Mouse (Mus musculus) spleen, postnatal 10 days (tissue): ENCODE results near the gene Orm3.

Experiments used
- DNase-seq, 2 experiments: peaks; one replicate each; pipeline ENCODE4 v3.0.0; 2021 to 2022; ENCODE audit warnings: low spot score in 2 of 2

The Orm3 gene

DNA sequence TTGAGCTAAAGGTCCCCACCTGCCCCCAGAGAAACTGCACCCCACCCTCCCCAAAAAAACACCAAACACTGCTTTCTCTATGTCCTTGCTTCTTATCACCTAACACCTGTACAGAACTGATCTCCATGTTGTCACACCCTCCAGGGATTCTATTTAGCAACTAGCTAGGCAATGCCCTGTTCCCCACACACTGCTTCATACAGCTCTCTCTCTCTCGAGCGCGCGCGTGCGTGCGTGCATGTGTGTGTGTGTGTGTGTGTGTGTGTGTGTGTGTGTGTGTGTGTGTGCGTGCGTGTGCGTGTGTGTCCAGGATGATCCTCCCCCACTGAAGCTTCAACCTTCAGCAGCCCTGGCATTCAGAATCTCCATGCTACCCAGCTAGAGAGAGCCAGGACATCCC, 46.1 kb downstream of the Orm3 start:
- DNase-seq: no peak

DNA sequence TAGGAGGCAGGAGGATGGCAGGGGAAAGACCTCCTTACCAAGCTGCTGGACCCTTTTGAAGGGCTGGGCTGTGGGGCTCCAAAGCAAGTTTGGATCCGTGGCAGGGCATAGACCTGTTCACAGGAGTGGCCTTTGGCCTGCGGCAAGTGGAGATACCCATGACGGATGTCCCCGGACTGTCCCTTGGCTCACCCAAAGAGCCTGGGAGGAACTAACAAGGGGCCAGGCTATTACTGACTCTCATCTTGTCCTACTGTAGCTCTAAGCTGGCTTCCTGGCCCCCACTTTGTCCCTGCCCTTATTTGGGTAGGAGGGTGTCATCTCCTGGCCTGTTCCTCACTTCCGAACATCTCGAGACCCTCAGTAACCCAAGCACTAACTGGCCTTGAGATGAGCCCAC, 46.6 kb downstream of the Orm3 start:
- DNase-seq: peak in 1 of 2 experiments; percentile 47

DNA sequence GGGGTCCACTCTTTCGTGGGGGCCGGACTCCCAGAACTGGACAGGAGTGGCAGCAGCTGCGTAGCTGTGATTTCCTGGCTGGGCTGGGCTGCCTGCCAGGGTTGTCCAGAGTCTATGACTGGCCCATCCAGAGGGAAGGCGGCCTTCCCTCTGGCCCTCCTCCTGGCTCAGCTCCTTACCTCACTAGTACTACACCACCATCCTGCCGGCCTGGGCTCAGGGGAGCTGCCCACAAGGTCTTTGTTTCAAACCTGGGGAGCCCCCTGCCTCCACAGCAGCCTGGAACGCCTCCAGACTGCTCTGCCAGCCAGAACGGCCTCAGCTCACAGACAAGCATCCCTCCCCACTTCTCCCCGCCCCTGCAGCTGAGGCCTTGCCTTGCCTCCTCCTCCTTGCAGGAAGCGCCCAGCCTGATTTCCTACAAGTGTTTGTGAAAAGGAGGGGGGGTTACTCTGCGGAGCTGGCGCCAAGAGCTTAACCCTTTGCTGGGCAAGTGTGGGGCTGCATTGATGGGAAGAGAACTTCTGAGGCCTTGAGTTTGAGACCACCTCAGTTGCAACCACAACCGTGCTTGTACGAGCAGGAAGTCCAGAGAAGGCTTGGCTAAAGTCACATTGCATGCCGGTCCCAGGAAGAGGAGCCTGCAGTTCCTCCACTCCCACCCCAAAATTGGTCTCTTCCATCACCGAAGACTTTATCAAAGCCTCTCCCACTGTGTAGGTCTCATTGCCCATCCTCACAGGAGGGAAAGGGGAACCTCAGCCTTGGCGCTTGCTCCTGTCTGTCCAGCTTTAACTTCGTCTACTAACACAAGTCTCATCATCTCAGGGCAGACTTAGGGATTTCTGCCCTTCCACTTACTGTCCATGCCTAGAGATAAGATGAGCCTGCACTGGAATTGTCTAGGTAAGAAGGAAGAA, 47.3 kb downstream of the Orm3 start, which contains the start of gene Akna:
Gene Akna (minus strand): TSS at position 315 of the 920 bp plus-strand sequence.
- peak; percentile 60 to 79 for DNase-seq

DNA sequence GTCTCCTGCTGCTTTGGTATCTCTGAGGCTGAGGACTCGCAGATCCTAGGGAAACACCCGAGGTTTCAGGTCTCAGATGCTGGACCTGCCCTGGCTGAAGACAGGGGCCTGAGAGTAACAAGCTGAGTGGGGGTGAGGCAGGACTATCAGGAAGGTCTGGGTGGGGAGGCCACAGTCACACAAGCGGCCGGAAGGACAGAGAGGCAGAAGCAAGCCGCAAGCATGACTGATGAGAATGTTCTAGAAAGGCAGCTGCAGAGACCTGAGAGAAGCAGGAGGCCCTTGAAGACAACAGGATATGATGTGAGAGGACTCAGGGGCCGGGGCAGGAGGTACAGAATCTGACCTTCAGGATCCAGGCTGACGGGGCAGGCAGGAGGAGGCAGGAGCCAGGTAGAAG, 48.2 kb downstream of the Orm3 start:
- peak; percentile 45 to 70 for DNase-seq

DNA sequence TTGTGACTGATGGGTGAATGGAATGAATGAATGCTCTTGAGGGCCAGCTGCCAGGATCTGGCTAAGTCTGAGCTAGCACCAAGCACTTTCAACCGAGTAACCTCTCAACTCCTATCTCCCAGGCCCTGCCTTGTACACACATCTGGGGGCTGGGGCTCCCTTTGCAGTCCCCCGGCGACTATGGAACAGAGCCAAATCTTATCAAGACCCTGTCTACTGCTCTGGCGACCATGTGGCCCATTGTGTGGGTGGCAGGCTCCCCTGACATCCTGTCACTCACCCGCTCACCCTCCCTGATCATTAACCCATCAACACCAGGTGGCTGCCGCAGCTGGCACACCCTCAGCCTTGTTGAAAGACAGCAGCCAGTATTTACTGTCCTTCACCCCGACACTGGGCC, 49.1 kb downstream of the Orm3 start:
- peak; percentile 51 to 77 for DNase-seq

DNA sequence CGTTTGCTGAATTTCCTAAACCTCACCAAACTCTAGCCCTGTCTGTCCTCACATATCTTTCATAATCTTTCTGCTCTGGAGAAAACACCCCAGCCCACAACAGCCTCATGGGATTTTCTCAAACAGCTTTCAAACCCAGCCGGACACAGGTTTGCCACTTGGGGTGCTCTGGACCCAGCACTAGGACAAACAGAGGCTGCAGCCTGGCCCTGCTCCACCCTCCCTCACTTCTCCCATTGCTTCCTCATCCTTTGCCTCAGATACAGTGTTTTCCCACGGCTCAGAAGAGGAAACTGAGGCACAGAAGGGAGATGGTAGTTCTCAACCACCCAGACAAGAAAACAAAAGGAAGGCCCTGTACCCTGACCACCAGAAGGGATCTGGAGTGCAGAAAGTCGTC, 49.7 kb downstream of the Orm3 start:
- no peak for DNase-seq

DNA sequence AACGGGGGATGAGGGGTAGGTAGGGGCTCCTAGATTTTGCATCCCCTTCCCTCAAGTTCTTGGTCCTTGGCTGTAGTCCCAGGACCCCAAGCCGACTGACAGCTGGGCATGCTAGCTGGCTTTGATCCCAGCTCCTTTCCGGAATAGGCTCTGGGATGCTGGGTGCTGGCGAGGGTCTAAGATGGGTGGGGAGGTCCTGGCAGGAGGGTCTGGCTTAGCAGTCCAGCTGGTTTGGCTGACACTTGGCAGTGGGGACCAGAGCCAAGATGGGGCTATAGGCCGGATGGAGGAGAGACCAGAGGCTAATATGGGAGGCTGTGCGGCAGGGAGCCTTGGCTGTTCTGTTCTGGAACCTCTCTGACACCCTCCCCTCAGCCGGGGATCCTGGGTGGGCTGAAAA, 52.3 kb downstream of the Orm3 start:
- peak in 1 of 2 experiments; percentile 33 for DNase-seq

DNA sequence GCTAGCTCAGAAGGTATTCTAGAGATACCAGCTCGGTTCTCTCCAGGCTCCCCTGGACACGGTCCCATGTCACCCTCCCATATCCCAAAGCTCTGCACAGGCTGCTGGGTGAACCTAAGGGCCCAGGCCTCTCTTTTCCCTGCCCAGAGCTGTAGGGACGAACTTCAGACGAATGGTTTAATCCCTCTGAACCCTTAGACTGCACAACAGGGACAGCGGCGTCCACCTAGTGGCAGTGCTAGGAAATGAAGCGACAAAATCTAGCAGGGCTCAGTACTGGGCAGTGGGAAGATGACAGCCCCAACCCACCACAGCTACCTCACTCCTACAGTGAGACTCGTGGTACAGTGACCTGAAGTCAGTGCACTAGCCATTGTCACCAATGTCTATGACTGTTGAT, 52.7 kb downstream of the Orm3 start:
- DNase-seq: peak; percentile 68 to 81
